Mouse (Mus musculus) lung, adult 2 months (tissue): ENCODE data around the gene Emc10.

Source experiments
- CTCF ChIP-seq: fragments of 200-500 bp; IDR thresholded peaks from 2 replicates; pipeline ENCODE4 v1.5.1; 2011; ENCODE audit warnings: mild to moderate bottlenecking, low read length, control low read depth; ENCODE audit not compliant: insufficient read depth
- POLR2A ChIP-seq: fragments of 200-500 bp; IDR thresholded peaks from 2 replicates; pipeline ENCODE4 v1.6.1; 2011; ENCODE audit warnings: low read depth, mild to moderate bottlenecking, control low read depth, low read length, borderline replicate concordance; ENCODE audit errors: extremely low read depth

DNA sequence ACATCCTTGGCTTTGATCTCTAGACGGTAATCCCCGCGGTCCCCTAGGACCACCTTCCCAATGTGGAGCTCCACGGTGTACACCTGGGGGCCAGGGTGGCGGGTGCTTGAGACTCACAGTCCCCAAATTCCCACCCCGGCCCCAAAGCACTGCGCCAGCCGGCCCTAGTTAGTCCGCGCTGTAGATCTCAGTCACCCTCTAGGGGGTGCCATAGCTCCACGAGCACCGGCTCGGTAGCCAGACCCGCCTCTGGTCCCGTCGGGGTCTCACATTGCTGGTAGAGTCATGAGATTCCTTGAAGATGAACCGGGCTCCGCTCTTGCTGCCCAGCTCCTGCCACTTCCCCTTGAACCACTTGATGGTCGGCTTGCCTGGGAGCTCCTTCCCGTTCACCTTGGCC, 25.4 kb upstream of the Emc10 start:
- TF ChIP-seq CTCF (peak; percentile 65), POLR2A (no peak)
